Mouse (Mus musculus) kidney, adult 2 months (tissue): ENCODE measurements at regions not wholly inside any gene's neighbourhood (a gene's known extent, or its start where the extent isn't known, plus 50 kb on each side); places are given as distances from the start of the nearest gene placed in this dataset.

Experiments
- CTCF ChIP-seq: fragments of 200-500 bp; conservative IDR thresholded peaks from 2 replicates; pipeline ENCODE4 v1.5.1; 2011; ENCODE audit warnings: low read depth, mild to moderate bottlenecking, control low read depth, low read length, moderate library complexity, mixed read lengths; ENCODE audit not compliant: insufficient read depth, insufficient read length
- POLR2A ChIP-seq: fragments of 200-500 bp; IDR thresholded peaks from one replicate; pipeline ENCODE4 v1.6.1; 2011; ENCODE audit warnings: low read depth, low read length, control low read depth

GRCm38 (mm10) chr17:64511139-64511779 lies 89.3 kb upstream of the Man2a1 start:
- TF ChIP-seq CTCF: no peak
- no peak for TF ChIP-seq POLR2A
